Mouse (Mus musculus): Measurements from ENCODE around the gene Slco1a4. TPM values are rescaled to one million over a fixed set of nuclear protein-coding genes. Genes with fewer than 3 reads are reported as not detected.
A peak's percentile ranks its signal among the peaks of the same experiment; 100 is the strongest.

Gene Slco1a4
- polyA plus RNA-seq, 1 experiment from 2014 or later = not detected

GRCm38 (mm10) chr6:141857735-141858531 is 1.9 kb upstream of the Slco1a4 start:
- Histone ChIP-seq H3K9me3 (ENCODE audit: control insufficient read depth, low read length) (no peaks in the 10 kb centered on the region), H3K4me3 (ENCODE audit: low read depth, low read length) (no peak overlapping the region), H3K9ac (replicated peaks; ENCODE audit: low read depth, low read length) (no peak overlapping the region), H3K27me3 (ENCODE audit: control insufficient read depth, insufficient read depth, low read length) (no peaks in the 10 kb centered on the region), H3K27ac (ENCODE audit: low read depth, low read length) (no peak overlapping the region), H3K36me3 (ENCODE audit: control insufficient read depth, insufficient read depth, low read length) (no peaks in the 10 kb centered on the region), H3K4me1 (ENCODE audit: control insufficient read depth, insufficient read depth, low read length) (no peaks in the 10 kb centered on the region), H3K4me2 (ENCODE audit: low read depth, low read length) (no peak overlapping the region)
- 89% methylated on average over 8 of the region's 8 CpGs for WGBS
- no peak for ATAC-seq (ENCODE audit: low read depth)

- 63% methylated on average over 2 of the region's 2 CpGs for WGBS
- H3K27me3 ChIP-seq (ENCODE audit: control insufficient read depth, insufficient read depth, low read length) = no peaks in the 10 kb centered on the region
- no peak overlapping the region for H3K27ac ChIP-seq (ENCODE audit: low read depth, low read length)
- no peak overlapping the region for H3K4me2 ChIP-seq (ENCODE audit: low read depth, low read length)
- H3K9ac ChIP-seq (replicated peaks; ENCODE audit: low read depth, low read length) = no peak overlapping the region
- ATAC-seq (ENCODE audit: low read depth) = no peak
- no peaks in the 10 kb centered on the region for H3K4me1 ChIP-seq (ENCODE audit: control insufficient read depth, insufficient read depth, low read length)
- H3K4me3 ChIP-seq (ENCODE audit: low read depth, low read length) = no peak overlapping the region
- no peaks in the 10 kb centered on the region for H3K36me3 ChIP-seq (ENCODE audit: control insufficient read depth, insufficient read depth, low read length)
- no peaks in the 10 kb centered on the region for H3K9me3 ChIP-seq (ENCODE audit: control insufficient read depth, low read length)
These were observed 2.4 kb downstream of the Slco1a4 start for GRCm38 (mm10) chr6:141853616-141854015.

- Histone ChIP-seq H3K9ac (replicated peaks; ENCODE audit: low read depth, low read length) (no peak overlapping the region), H3K27ac (ENCODE audit: low read depth, low read length) (no peak overlapping the region), H3K4me1 (ENCODE audit: control insufficient read depth, insufficient read depth, low read length) (no peaks in the 10 kb centered on the region), H3K4me3 (ENCODE audit: low read depth, low read length) (no peak overlapping the region), H3K9me3 (ENCODE audit: control insufficient read depth, low read length) (no peaks in the 10 kb centered on the region), H3K36me3 (ENCODE audit: control insufficient read depth, insufficient read depth, low read length) (no peaks in the 10 kb centered on the region), H3K4me2 (ENCODE audit: low read depth, low read length) (no peak overlapping the region), H3K27me3 (ENCODE audit: control insufficient read depth, insufficient read depth, low read length) (no peaks in the 10 kb centered on the region)
- 41% methylated on average over 4 of the region's 4 CpGs for WGBS
- no peak for ATAC-seq (ENCODE audit: low read depth)
These were observed 6.9 kb downstream of the Slco1a4 start for GRCm38 (mm10) chr6:141849051-141849450.

GRCm38 (mm10) chr6:141797837-141798236 is 58.2 kb downstream of the Slco1a4 start:
- no peaks in the 10 kb centered on the region for H3K27me3 ChIP-seq (ENCODE audit: control insufficient read depth, insufficient read depth, low read length)
- H3K9ac ChIP-seq (replicated peaks; ENCODE audit: low read depth, low read length) = no peak overlapping the region
- no peaks in the 10 kb centered on the region for H3K4me1 ChIP-seq (ENCODE audit: control insufficient read depth, insufficient read depth, low read length)
- WGBS = 39% methylated on average over 1 of the region's 1 CpGs
- ATAC-seq (ENCODE audit: low read depth) = peak; percentile 88
- no peaks in the 10 kb centered on the region for H3K9me3 ChIP-seq (ENCODE audit: control insufficient read depth, low read length)
- no peak overlapping the region for H3K4me2 ChIP-seq (ENCODE audit: low read depth, low read length)
- no peak overlapping the region for H3K27ac ChIP-seq (ENCODE audit: low read depth, low read length)
- no peaks in the 10 kb centered on the region for H3K36me3 ChIP-seq (ENCODE audit: control insufficient read depth, insufficient read depth, low read length)
- H3K4me3 ChIP-seq (ENCODE audit: low read depth, low read length) = no peak overlapping the region

- WGBS = 81% methylated on average over 2 of the region's 2 CpGs
- Histone ChIP-seq H3K9ac (replicated peaks; ENCODE audit: low read depth, low read length) (no peak overlapping the region), H3K4me1 (ENCODE audit: control insufficient read depth, insufficient read depth, low read length) (no peaks in the 10 kb centered on the region), H3K9me3 (ENCODE audit: control insufficient read depth, low read length) (no peaks in the 10 kb centered on the region), H3K27me3 (ENCODE audit: control insufficient read depth, insufficient read depth, low read length) (no peaks in the 10 kb centered on the region), H3K4me3 (ENCODE audit: low read depth, low read length) (no peak overlapping the region), H3K4me2 (ENCODE audit: low read depth, low read length) (no peak overlapping the region), H3K27ac (ENCODE audit: low read depth, low read length) (no peak overlapping the region), H3K36me3 (ENCODE audit: control insufficient read depth, insufficient read depth, low read length) (no peaks in the 10 kb centered on the region)
- ATAC-seq (ENCODE audit: low read depth) = no peak
These were observed 81.5 kb downstream of the Slco1a4 start for GRCm38 (mm10) chr6:141774476-141774875.

GRCm38 (mm10) chr6:141773710-141774109 is 82.3 kb downstream of the Slco1a4 start, which contains the start of gene Gm5724:
Gene Gm5724, minus strand, starts transcription at chr6:141773810.
- no peak within 1 kb of the TSS for H3K4me3 ChIP-seq (ENCODE audit: low read depth, low read length)
- H3K27ac ChIP-seq (ENCODE audit: low read depth, low read length) = no peak within 1 kb of the TSS
- H3K4me2 ChIP-seq (ENCODE audit: low read depth, low read length) = no peak within 1 kb of the TSS
- no peaks in the 10 kb centered on the region for H3K27me3 ChIP-seq (ENCODE audit: control insufficient read depth, insufficient read depth, low read length)
- H3K36me3 ChIP-seq (ENCODE audit: control insufficient read depth, insufficient read depth, low read length) = no peaks in the 10 kb centered on the region
- no peak for ATAC-seq (ENCODE audit: low read depth)
- 83% methylated on average over 3 of the region's 3 CpGs for WGBS
- H3K4me1 ChIP-seq (ENCODE audit: control insufficient read depth, insufficient read depth, low read length) = no peaks in the 10 kb centered on the region
- H3K9ac ChIP-seq (replicated peaks; ENCODE audit: low read depth, low read length) = no peak within 1 kb of the TSS
- no peaks in the 10 kb centered on the region for H3K9me3 ChIP-seq (ENCODE audit: control insufficient read depth, low read length)

Other genes with a start within 250 kb of the Slco1a4 start
- gene Slco1b2, start 226.7 kb downstream of the Slco1a4 start, polyA plus RNA-seq (2014; fragmentation: Nextera tagmentation; extraction: Ambion mirVana) = not detected in 2 replicates
- not detected in 2 replicates for gene Gm5724, start 82.4 kb downstream of the Slco1a4 start, polyA plus RNA-seq (2014; fragmentation: Nextera tagmentation; extraction: Ambion mirVana)
- not detected in 2 replicates for gene Slco1a1, start 90.8 kb upstream of the Slco1a4 start, polyA plus RNA-seq (2014; fragmentation: Nextera tagmentation; extraction: Ambion mirVana)
- 0.08 TPM in 1 of 2 replicates, not detected in the other for gene Gm6614, start 155.2 kb upstream of the Slco1a4 start, polyA plus RNA-seq (2014; fragmentation: Nextera tagmentation; extraction: Ambion mirVana)